Mouse (Mus musculus) Muller cell, postnatal 12 days (primary cell): Measurements from ENCODE around the gene Hspg2.
"Not testable (repeated sequence)": the region's sequence is repeated elsewhere in the genome, so short reads cannot be mapped to it uniquely, and the experiment has no call there.

Experiments
- DNase-seq: peaks from one replicate; pipeline ENCODE4 v3.0.0-alpha.2; 2015; ENCODE audit errors: inconsistent ontology term

Hspg2 gene

GRCm38 (mm10) chr4:137574469-137574868, 105.9 kb downstream of the Hspg2 start, which contains the start of gene Ldlrad2:
TSS of gene Ldlrad2 (minus strand) at chr4:137574569.
- no peak for DNase-seq

GRCm38 (mm10) chr4:137577486-137577885, 108.9 kb downstream of the Hspg2 start:
- no peak for DNase-seq

DNA sequence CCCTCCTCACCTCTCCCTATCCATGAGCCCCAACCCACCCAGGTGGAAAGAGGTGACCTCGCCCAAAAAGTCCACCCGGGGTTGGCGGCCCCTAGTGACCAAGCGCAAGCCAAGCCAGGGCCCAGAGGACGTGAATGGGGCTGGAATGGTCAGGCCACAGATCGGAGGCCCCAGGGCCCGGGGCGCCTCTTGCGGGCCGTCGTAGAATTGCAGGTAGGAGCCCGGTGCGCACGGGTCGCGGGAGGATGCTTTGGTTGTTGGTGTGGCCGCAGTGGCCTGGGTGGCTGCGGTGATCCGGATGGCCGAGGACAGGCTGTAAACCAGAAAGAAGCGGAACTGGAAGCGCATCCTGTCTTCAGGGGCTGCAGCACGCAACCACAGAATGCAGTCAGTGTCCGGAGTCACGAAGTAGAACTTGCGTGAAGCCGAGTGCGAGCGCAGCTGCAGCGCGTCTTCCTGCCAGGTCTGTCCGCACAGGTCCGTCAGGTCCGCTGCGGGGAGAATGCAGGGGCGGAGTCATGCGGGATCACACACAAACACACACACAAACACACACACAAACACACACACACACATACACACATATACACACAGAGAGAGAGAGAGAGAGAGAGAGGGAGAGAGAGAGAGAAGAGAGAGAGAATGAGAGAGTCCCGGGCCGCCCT, 109.7 kb downstream of the Hspg2 start:
- DNase-seq, result peak; percentile 69

GRCm38 (mm10) chr4:137579789-137580188, 111.2 kb downstream of the Hspg2 start:
- DNase-seq, result no peak

- no peak for DNase-seq
Measured at GRCm38 (mm10) chr4:137580299-137580698, 111.7 kb downstream of the Hspg2 start.

- DNase-seq, result no peak
Measured at GRCm38 (mm10) chr4:137581815-137582214, 113.2 kb downstream of the Hspg2 start.

DNA sequence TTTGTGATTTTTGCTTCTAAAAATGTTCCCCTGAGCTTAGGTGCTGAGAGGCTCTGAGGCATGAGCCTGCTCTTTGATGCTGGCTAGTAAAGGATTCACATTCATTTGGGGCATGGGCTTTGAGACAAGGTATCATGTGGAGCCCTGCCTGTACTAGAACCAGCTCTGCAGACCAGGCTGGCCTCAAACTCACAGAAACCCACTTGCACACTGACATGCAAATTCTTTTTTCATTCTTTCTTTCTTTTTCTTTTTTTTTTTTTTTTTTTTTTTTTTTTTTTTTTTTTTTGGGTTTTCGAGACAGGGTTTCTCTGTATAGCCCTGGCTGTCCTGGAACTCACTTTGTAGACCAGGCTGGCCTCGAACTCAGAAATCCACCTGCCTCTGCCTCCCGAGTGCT, 120.5 kb downstream of the Hspg2 start:
- not testable (repeated sequence) for DNase-seq

DNA sequence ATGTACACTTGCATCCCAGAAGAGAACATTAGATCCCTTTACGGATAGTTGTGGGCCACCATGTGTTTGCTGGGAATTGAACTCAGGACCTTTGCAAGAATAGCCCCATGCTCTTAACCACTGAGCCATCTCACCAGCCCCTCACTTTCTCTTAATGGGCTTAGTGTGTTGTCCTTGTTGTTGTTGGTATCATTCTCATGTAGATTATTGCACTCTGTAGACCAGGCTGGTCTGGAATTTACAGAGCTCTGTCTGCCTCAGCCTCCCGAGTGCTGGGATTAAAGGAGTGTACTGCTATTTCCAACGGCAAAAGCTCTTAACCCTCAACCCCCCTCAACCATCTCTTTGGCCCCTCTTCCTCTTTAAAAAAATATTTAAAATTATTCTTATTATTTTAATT, 121.0 kb downstream of the Hspg2 start:
- no peak for DNase-seq

- no peak for DNase-seq
Measured at GRCm38 (mm10) chr4:137590961-137591360, 122.4 kb downstream of the Hspg2 start.

DNA sequence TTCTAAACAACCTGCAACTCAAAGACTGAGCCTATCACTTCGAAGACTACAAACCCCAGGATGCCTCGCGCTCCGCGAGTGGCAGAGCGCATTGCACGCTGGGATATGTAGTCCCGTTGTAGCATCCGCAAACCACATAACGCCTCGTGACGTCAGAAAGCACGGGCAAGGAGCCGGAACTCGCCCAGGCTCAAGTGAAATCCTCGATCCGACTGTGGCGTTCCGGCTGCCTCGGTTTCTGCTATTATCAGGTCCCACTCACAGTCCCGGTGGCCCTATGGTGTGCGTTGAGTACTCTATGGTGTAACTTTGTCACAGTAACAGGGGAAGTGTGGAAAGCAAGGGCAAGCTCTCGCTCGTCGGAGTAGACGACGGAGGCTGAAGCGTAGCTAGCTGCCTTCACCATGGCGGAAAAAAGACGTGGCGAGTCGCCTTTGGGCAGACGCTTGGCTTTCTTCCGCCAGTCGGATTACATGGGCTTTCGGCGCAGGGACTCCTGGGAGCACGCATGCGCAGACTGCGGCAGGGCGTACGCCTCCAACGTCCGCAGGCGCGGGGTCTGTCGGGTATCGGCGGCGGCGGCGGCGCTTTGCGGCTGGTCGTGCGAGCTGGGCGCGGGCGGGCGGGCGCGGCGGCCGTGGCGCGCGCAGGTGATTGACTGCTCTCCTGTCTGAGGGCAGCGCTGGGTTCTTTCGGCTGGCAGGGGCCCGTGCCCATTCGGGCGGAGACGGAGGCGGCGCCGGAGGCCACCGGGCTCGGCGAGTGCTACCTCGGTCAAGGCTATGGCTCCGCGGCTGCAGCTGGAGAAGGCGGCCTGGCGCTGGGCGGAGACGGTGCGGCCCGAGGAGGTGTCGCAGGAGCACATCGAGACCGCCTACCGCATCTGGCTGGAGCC, 125.3 kb downstream of the Hspg2 start, which contains the start of gene Usp48:
TSS of gene Usp48 (plus strand) at position 155 of the 895 bp plus-strand sequence.
- DNase-seq, result peak; percentile 95

- DNase-seq, result peak; percentile 66
Measured at GRCm38 (mm10) chr4:137594496-137595270, 126.1 kb downstream of the Hspg2 start.

DNA sequence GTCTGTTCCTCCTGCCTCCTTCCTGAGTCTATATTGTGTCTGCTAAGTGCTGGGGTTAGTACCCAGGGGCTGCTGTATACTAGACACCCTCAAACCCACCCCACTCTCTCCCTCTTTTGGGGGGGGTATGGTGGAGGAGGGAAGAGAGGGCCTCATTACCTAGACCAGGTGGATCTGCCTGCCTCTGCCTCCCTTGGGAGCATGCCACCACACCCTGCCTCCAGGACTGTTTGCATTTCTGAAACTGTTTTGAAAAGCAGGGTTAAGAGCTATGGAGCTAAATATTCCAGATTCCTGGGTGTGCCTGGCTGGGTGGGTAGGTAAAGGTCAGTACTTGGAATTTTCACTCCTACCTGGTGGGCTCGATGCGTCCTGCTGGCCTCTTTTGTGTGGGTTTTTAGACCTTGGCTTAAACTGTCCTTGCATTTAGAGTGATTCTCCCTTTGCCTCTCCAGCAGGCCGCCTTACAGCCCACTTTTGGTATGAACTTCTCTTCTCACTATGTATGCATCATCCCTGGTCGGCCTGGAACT, 128.6 kb downstream of the Hspg2 start:
- no peak for DNase-seq

DNA sequence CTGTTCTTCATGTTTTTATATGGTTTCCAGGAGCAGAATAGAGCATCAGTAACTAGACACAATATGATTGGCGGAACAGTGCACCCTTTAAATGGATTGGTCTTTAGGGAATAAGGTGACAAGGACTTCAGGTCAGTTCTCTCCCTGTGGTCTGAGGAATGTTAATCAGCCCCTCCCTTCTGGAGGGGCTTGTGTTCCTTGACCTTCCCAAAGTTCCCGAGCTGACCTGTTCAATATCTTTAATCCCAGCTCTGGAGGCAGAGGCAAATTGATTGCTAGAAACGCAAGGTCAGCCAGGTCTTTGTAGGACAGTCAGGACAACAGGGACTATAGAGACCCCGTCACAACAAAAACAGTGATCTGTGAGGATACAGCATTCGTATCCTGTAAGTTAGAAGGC, 130.0 kb downstream of the Hspg2 start:
- DNase-seq, result no peak

- no peak for DNase-seq
Measured at GRCm38 (mm10) chr4:137603449-137604171, 135.0 kb downstream of the Hspg2 start.

- no peak for DNase-seq
Measured at GRCm38 (mm10) chr4:137607023-137607422, 138.5 kb downstream of the Hspg2 start.

DNA sequence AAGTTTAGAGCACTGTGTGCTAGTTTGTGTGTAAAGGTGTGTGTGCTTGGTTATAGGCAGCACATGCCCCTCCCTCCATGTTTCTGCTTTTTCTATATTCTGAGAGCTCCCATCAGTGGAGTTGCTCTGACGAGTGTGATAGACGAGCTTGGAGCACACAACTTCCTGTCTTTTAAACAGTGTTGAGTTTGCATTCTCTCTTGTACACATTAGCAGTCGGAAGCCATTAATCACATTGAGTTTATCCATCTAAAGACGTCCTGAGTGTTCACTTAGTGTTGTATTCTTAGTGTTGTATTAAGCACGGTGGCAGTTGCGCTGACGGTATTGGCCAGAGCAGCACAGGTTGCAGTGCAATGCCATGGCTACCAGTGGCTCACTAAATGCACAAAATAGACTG, 140.7 kb downstream of the Hspg2 start:
- DNase-seq, result no peak

DNA sequence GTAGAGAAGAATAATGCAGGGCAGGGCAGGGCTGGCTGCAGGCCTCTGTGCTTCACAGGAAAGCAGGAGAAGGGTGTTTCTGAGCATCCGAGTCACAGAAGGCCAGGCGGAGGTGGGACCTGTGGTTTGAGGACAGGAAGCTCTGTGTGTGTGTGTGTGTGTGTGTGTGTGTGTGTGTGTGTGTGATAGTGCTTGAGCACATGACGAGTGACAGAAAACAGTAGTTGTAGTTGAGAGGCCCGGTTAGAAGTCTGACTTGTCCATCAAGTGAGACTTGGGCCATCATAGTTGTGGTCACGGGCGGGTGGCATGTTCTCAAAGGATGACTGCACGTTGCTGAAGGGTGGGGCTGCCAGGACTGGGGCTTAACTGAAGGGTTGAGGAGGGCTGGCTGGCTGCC, 141.1 kb downstream of the Hspg2 start:
- DNase-seq, result peak; percentile 19

DNA sequence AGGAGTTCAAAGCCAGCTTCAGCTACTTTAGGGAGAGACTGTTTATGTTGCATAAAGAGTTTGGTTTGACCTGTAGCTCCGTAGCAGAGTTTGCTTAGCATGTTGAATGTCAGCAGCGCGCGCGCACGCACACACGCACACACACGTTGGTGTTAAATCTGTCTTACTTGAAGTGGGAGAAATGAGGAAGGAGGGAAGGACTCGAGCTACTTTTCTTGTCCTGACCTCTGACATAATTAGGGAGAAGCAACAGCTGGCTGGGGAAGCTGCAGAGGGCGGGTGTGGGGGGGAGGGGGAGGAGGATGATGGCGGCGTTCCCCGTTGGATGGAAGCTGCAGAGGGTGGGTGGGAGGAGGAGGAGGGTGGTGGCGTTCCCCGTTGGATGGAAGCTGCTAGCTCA, 141.7 kb downstream of the Hspg2 start:
- no peak for DNase-seq
